In genomic region chr12:86990755-86991110, GRCm38 (mm10) we compare ENCODE assay signal across 12 mouse cellular contexts. TPM values are rescaled to one million over a fixed set of nuclear protein-coding genes. Genes with fewer than 3 reads are reported as not detected.
A peak's percentile ranks its signal among the peaks of the same experiment; 100 is the strongest.
DNase-seq lines count a peak whose midpoint lies in the region; ATAC-seq and TF ChIP-seq lines count a peak whose summit lies in the region.
"Had no signal": no experiment of that assay in that cellular context is flagged by ENCODE, and none has a peak within 500 bp of the region (broad histone marks: within the 10 kb centered on the region; RNA-seq: fewer than 3 reads in every experiment).

No protein-coding gene starts in this region.

- no peak for ATAC-seq in neural tube, embryonic 11.5 days (ENCODE audit: insufficient read depth, low FRiP score, low TSS enrichment)
- ATAC-seq in forebrain, embryonic 15.5 days (replicated peaks): no peak
- no peak for ATAC-seq in intestine, postnatal 0 days
- no peak; the same call in 1 of the 2 replicates for ATAC-seq in neural tube, embryonic 15.5 days (ENCODE audit: low FRiP score)

- no peak for DNase-seq in neural tube, embryonic 11.5 days (ENCODE audit: low spot score)
- no peak for DNase-seq in neural tube, embryonic 10.5 days (ENCODE audit: extremely low spot score, low spot score)
- no peak for DNase-seq in right cerebral cortex, postnatal 36 days (ENCODE audit: low spot score in 2 of 2)
- no peak for DNase-seq in urinary bladder, postnatal 10 days (ENCODE audit: low spot score)
- DNase-seq in layer of hippocampus, postnatal 10 days (ENCODE audit: low spot score in 2 of 2): no peak
- DNase-seq: liver, embryonic 13.5 days had no signal

- H3K9ac ChIP-seq in neural tube, embryonic 11.5 days (ENCODE audit: low read length): no peak overlapping the region; the same call in 1 of the 2 replicates
- H3K9ac ChIP-seq in forebrain, embryonic 15.5 days (replicated peaks): peak overlapping the region; percentile 55; the same call in 1 of the 2 replicates
- no peak overlapping the region for H3K9ac ChIP-seq in intestine, postnatal 0 days (ENCODE audit: low read depth, low read length)
- peak overlapping the region; percentile 70 for H3K9ac ChIP-seq in neural tube, embryonic 15.5 days (replicated peaks)
- H3K9ac ChIP-seq: liver, embryonic 13.5 days had no signal

- H3K27me3 ChIP-seq in neural tube, embryonic 11.5 days (ENCODE audit: control insufficient read depth, insufficient read depth, low read length): peaks cover 41% of the 10 kb centered on the region
- H3K27me3 ChIP-seq in forebrain, embryonic 15.5 days: peaks cover 20% of the 10 kb centered on the region
- peaks cover 42% of the 10 kb centered on the region for H3K27me3 ChIP-seq in intestine, postnatal 0 days (replicated peaks; ENCODE audit: control insufficient read depth, insufficient read depth, low read length)
- peaks cover 43% of the 10 kb centered on the region for H3K27me3 ChIP-seq in neural tube, embryonic 15.5 days (replicated peaks)

- H3K27ac ChIP-seq in neural tube, embryonic 11.5 days (ENCODE audit: low read depth, low read length): no peak overlapping the region
- no peak overlapping the region for H3K27ac ChIP-seq in forebrain, embryonic 15.5 days (replicated peaks)
- no peak overlapping the region for H3K27ac ChIP-seq in intestine, postnatal 0 days (ENCODE audit: low read depth, low read length)
- 0 out of 2 replicates have a peak overlapping the region, but pooled peaks have one; percentile 33 for H3K27ac ChIP-seq in neural tube, embryonic 15.5 days (replicated peaks)
- H3K27ac ChIP-seq: heart, adult 2 months; liver, embryonic 13.5 days had no signal

- H3K36me3 ChIP-seq in neural tube, embryonic 11.5 days (ENCODE audit: control insufficient read depth, insufficient read depth, low read length): no peaks in the 10 kb centered on the region
- no peaks in the 10 kb centered on the region for H3K36me3 ChIP-seq in forebrain, embryonic 15.5 days
- no peaks in the 10 kb centered on the region for H3K36me3 ChIP-seq in intestine, postnatal 0 days (ENCODE audit: control insufficient read depth, insufficient read depth)
- H3K36me3 ChIP-seq in neural tube, embryonic 15.5 days: no peaks in the 10 kb centered on the region
- H3K36me3 ChIP-seq: liver, embryonic 13.5 days had no signal

- WGBS in neural tube, embryonic 11.5 days: 47% methylated on average over 2 of the region's 2 CpGs
- WGBS in forebrain, embryonic 15.5 days: 44% methylated on average over 2 of the region's 2 CpGs
- WGBS in intestine, postnatal 0 days: 49% methylated on average over 2 of the region's 2 CpGs
- WGBS in neural tube, embryonic 15.5 days: 55% methylated on average over 2 of the region's 2 CpGs

- peak overlapping the region; percentile 87 for H3K4me2 ChIP-seq in neural tube, embryonic 11.5 days (ENCODE audit: low read depth)
- peak overlapping the region; percentile 89 for H3K4me2 ChIP-seq in forebrain, embryonic 15.5 days (replicated peaks)
- H3K4me2 ChIP-seq in intestine, postnatal 0 days (replicated peaks; ENCODE audit: low read depth): peak overlapping the region; percentile 41; the same call in 1 of the 2 replicates
- H3K4me2 ChIP-seq in neural tube, embryonic 15.5 days: peak overlapping the region; percentile 83

- TF ChIP-seq CTCF in intestine, postnatal 0 days (IDR thresholded peaks at IDR 0.05; ENCODE audit: low read depth): no peak

- H3K4me1 ChIP-seq in neural tube, embryonic 11.5 days (ENCODE audit: control insufficient read depth, insufficient read depth, low read length): peaks cover 7% of the 10 kb centered on the region
- peaks cover 23% of the 10 kb centered on the region for H3K4me1 ChIP-seq in forebrain, embryonic 15.5 days
- no peaks in the 10 kb centered on the region for H3K4me1 ChIP-seq in intestine, postnatal 0 days (replicated peaks; ENCODE audit: control insufficient read depth, insufficient read depth, low read length)
- H3K4me1 ChIP-seq in neural tube, embryonic 15.5 days: peaks cover 39% of the 10 kb centered on the region
- H3K4me1 ChIP-seq: liver, embryonic 13.5 days had no signal

- peak overlapping the region; percentile 42 for H3K4me3 ChIP-seq in neural tube, embryonic 11.5 days (ENCODE audit: low read depth, low read length)
- H3K4me3 ChIP-seq in forebrain, embryonic 15.5 days: peak overlapping the region; percentile 51
- no peak overlapping the region for H3K4me3 ChIP-seq in intestine, postnatal 0 days (ENCODE audit: low read depth, low read length)
- peak overlapping the region; percentile 61 for H3K4me3 ChIP-seq in neural tube, embryonic 15.5 days (replicated peaks)
- H3K4me3 ChIP-seq: heart, adult 2 months; liver, embryonic 13.5 days had no signal

- no peaks in the 10 kb centered on the region for H3K9me3 ChIP-seq in neural tube, embryonic 11.5 days (ENCODE audit: control insufficient read depth, low read length)
- H3K9me3 ChIP-seq in forebrain, embryonic 15.5 days: no peaks in the 10 kb centered on the region
- H3K9me3 ChIP-seq in intestine, postnatal 0 days (ENCODE audit: control insufficient read depth): no peaks in the 10 kb centered on the region
- no peaks in the 10 kb centered on the region for H3K9me3 ChIP-seq in neural tube, embryonic 15.5 days (replicated peaks)
- H3K9me3 ChIP-seq: liver, embryonic 13.5 days had no signal

RNA-seq across cellular contexts. Expression of gene Zdhhc22, which starts 0.5 kb away (rescaled TPM):
- 1.4 and 2.1 TPM in 2 replicates for polyA plus RNA-seq in neural tube, embryonic 11.5 days (2014; fragmentation: Nextera tagmentation; extraction: Ambion mirVana)
- 6.6 and 7.1 TPM in 2 replicates for polyA plus RNA-seq in forebrain, embryonic 15.5 days (2015; fragmentation: Nextera tagmentation; extraction: Ambion mirVana)
- 0.46 and 0.55 TPM in 2 replicates for polyA plus RNA-seq in intestine, postnatal 0 days (2015; fragmentation: Nextera tagmentation; extraction: Ambion mirVana)
- polyA plus RNA-seq in neural tube, embryonic 15.5 days (2015; fragmentation: Nextera tagmentation; extraction: Ambion mirVana): 18.2 and 19.4 TPM in 2 replicates
- total RNA-seq in layer of hippocampus, postnatal 10 days (2021): 10 to 100 TPM; 14.0 to 16.8 TPM
- total RNA-seq: heart, adult 2 months; hematopoietic stem cell, adult 5-6 weeks had no signal
- polyA plus RNA-seq: heart, adult 2 months; liver, embryonic 13.5 days; spleen, adult 2 months had no signal

RNA-seq across cellular contexts. Expression of gene Tmem63c, which starts 30.4 kb away (rescaled TPM):
- polyA plus RNA-seq in neural tube, embryonic 11.5 days (2014; fragmentation: Nextera tagmentation; extraction: Ambion mirVana): 0.74 and 0.78 TPM in 2 replicates
- polyA plus RNA-seq in forebrain, embryonic 15.5 days (2015; fragmentation: Nextera tagmentation; extraction: Ambion mirVana): 5.7 and 7.0 TPM in 2 replicates
- polyA plus RNA-seq in intestine, postnatal 0 days (2015; fragmentation: Nextera tagmentation; extraction: Ambion mirVana): 0.52 and 0.71 TPM in 2 replicates
- 10.8 and 12.3 TPM in 2 replicates for polyA plus RNA-seq in neural tube, embryonic 15.5 days (2015; fragmentation: Nextera tagmentation; extraction: Ambion mirVana)
- total RNA-seq in layer of hippocampus, postnatal 10 days (2021): 10 to 100 TPM; 28.4 to 28.8 TPM
- total RNA-seq: hematopoietic stem cell, adult 5-6 weeks had no signal
- polyA plus RNA-seq: liver, embryonic 13.5 days had no signal

RNA-seq across cellular contexts. Expression of gene Cipc, which starts 43.9 kb away (rescaled TPM):
- 40.1 and 42.8 TPM in 2 replicates for polyA plus RNA-seq in neural tube, embryonic 11.5 days (2014; fragmentation: Nextera tagmentation; extraction: Ambion mirVana)
- 53.6 and 55.3 TPM in 2 replicates for polyA plus RNA-seq in forebrain, embryonic 15.5 days (2015; fragmentation: Nextera tagmentation; extraction: Ambion mirVana)
- polyA plus RNA-seq in intestine, postnatal 0 days (2015; fragmentation: Nextera tagmentation; extraction: Ambion mirVana): 3.2 and 3.8 TPM in 2 replicates
- polyA plus RNA-seq in neural tube, embryonic 15.5 days (2015; fragmentation: Nextera tagmentation; extraction: Ambion mirVana): 37.2 and 40.8 TPM in 2 replicates
- total RNA-seq in layer of hippocampus, postnatal 10 days (2021): 10 to 100 TPM; 55.2 to 58.1 TPM

Comparison
In these comparisons a context has a peak if more than half of its experiments do, and no peak if none do; other contexts are left out.
1. H3K9ac ChIP-seq: peak in forebrain, embryonic 15.5 days (single experiment) and neural tube, embryonic 15.5 days (single experiment); none in neural tube, embryonic 11.5 days (single experiment) and intestine, postnatal 0 days (single experiment).
2. Peak in every context shown above with its lines, with median percentiles within 50 percentile points of each other: H3K4me2 ChIP-seq.